8 mouse cellular contexts compared by ENCODE assay signal in the genomic region with DNA sequence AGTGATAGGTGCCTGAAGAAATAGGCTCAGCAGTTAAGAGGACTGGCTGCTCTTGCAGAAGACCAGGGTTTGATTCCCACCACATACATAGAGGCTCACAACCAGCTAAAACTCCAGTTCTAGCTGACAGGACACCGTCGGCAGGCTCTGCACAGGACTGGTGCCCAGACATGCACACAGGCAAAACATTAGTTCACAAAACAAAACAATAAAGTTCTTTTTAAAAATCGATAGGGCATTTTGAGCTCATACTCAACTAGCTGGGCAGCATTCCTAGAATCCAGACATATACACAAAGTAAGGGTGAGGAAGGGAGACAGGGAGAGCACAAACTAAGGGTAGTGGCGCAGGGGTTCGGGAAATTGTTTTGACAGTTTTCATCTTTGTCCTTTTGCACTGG. TPM values are rescaled to one million over a fixed set of nuclear protein-coding genes. Genes with fewer than 3 reads are reported as not detected.
DNase-seq lines count a peak whose midpoint lies in the region; ATAC-seq lines count a peak whose summit lies in the region.

No protein-coding gene starts in this region.

- peak overlapping the region; percentile 94 for H3K4me2 ChIP-seq in kidney, embryonic 16.5 days (replicated peaks; ENCODE audit: low read depth, low read length)
- H3K4me2 ChIP-seq in hindbrain, embryonic 14.5 days (replicated peaks) = peak overlapping the region; percentile 81
- peak overlapping the region; percentile 97 for H3K4me2 ChIP-seq in midbrain, embryonic 12.5 days (replicated peaks)

- no peak for DNase-seq in kidney, adult 11 months
- no peak for DNase-seq in embryonic facial prominence, embryonic 10.5 days (ENCODE audit: low spot score)
- DNase-seq in hindbrain, embryonic 14.5 days (ENCODE audit: low spot score) = no peak
- DNase-seq in layer of hippocampus, adult 18-20 months (ENCODE audit: low spot score in 2 of 2) = no peak
- DNase-seq in embryo, embryonic 11 days = no peak
- DNase-seq in left cerebral cortex, adult 8-10 months (ENCODE audit: low spot score in 2 of 2) = no peak

- no peaks in the 10 kb centered on the region for H3K36me3 ChIP-seq in kidney, embryonic 16.5 days (ENCODE audit: insufficient read depth, low read length)
- no peaks in the 10 kb centered on the region for H3K36me3 ChIP-seq in embryonic facial prominence, embryonic 10.5 days (replicated peaks)
- no peaks in the 10 kb centered on the region for H3K36me3 ChIP-seq in hindbrain, embryonic 14.5 days (replicated peaks; ENCODE audit: control insufficient read depth, insufficient read depth)
- H3K36me3 ChIP-seq in midbrain, embryonic 12.5 days = no peaks in the 10 kb centered on the region

- peak overlapping the region; percentile 85 for H3K9ac ChIP-seq in kidney, embryonic 16.5 days (replicated peaks; ENCODE audit: low read length)
- peak overlapping the region; percentile 55; the same call in 1 of the 2 replicates for H3K9ac ChIP-seq in hindbrain, embryonic 14.5 days
- H3K9ac ChIP-seq in midbrain, embryonic 12.5 days (replicated peaks) = 0 out of 2 replicates have a peak overlapping the region, but pooled peaks have one; percentile 11

- H3K4me1 ChIP-seq in kidney, embryonic 16.5 days (ENCODE audit: insufficient read depth, low read length) = peaks cover 26% of the 10 kb centered on the region
- peaks cover 25% of the 10 kb centered on the region for H3K4me1 ChIP-seq in embryonic facial prominence, embryonic 10.5 days
- peaks cover 34% of the 10 kb centered on the region for H3K4me1 ChIP-seq in hindbrain, embryonic 14.5 days (replicated peaks; ENCODE audit: control insufficient read depth, insufficient read depth, low read length)
- H3K4me1 ChIP-seq in midbrain, embryonic 12.5 days = peaks cover 29% of the 10 kb centered on the region

- peak overlapping the region; percentile 99 for H3K27ac ChIP-seq in kidney, embryonic 16.5 days (ENCODE audit: low read length)
- peak overlapping the region; percentile 92 for H3K27ac ChIP-seq in embryonic facial prominence, embryonic 10.5 days (replicated peaks)
- peak overlapping the region; percentile 93; the same call in 1 of the 2 replicates for H3K27ac ChIP-seq in hindbrain, embryonic 14.5 days
- H3K27ac ChIP-seq in midbrain, embryonic 12.5 days (replicated peaks) = no peak overlapping the region; the same call in 1 of the 2 replicates

- H3K4me3 ChIP-seq in kidney, embryonic 16.5 days (ENCODE audit: low read length) = peak overlapping the region; percentile 96
- peak overlapping the region; percentile 78 for H3K4me3 ChIP-seq in embryonic facial prominence, embryonic 10.5 days
- H3K4me3 ChIP-seq in hindbrain, embryonic 14.5 days (replicated peaks; ENCODE audit: low read length) = peak overlapping the region; percentile 72
- peak overlapping the region; percentile 93; the same call in 1 of the 2 replicates for H3K4me3 ChIP-seq in midbrain, embryonic 12.5 days

- ATAC-seq in kidney, embryonic 16.5 days (ENCODE audit: low FRiP score, low TSS enrichment) = no peak
- no peak for ATAC-seq in hindbrain, embryonic 14.5 days (ENCODE audit: low FRiP score)
- ATAC-seq in midbrain, embryonic 12.5 days (ENCODE audit: low FRiP score, low read depth) = no peak

- no peaks in the 10 kb centered on the region for H3K27me3 ChIP-seq in kidney, embryonic 16.5 days (ENCODE audit: insufficient read depth, low read length)
- no peaks in the 10 kb centered on the region for H3K27me3 ChIP-seq in embryonic facial prominence, embryonic 10.5 days (replicated peaks; ENCODE audit: low read depth, poor library complexity, severe bottlenecking)
- H3K27me3 ChIP-seq in hindbrain, embryonic 14.5 days (ENCODE audit: control insufficient read depth, insufficient read depth, low read length) = no peaks in the 10 kb centered on the region
- no peaks in the 10 kb centered on the region for H3K27me3 ChIP-seq in midbrain, embryonic 12.5 days

- H3K9me3 ChIP-seq in kidney, embryonic 16.5 days (ENCODE audit: low read length) = no peaks in the 10 kb centered on the region
- H3K9me3 ChIP-seq in embryonic facial prominence, embryonic 10.5 days = no peaks in the 10 kb centered on the region
- no peaks in the 10 kb centered on the region for H3K9me3 ChIP-seq in hindbrain, embryonic 14.5 days (ENCODE audit: control insufficient read depth, low read length)
- no peaks in the 10 kb centered on the region for H3K9me3 ChIP-seq in midbrain, embryonic 12.5 days

- 53% methylated on average over 5 of the region's 5 CpGs for WGBS in kidney, embryonic 16.5 days
- WGBS in embryonic facial prominence, embryonic 10.5 days = 62% methylated on average over 5 of the region's 5 CpGs
- 66% methylated on average over 5 of the region's 5 CpGs for WGBS in hindbrain, embryonic 14.5 days
- 67% methylated on average over 5 of the region's 5 CpGs for WGBS in midbrain, embryonic 12.5 days

RNA-seq across cellular contexts. Expression of a gene that starts 1.4 kb away (rescaled TPM):
- polyA plus RNA-seq in kidney, embryonic 16.5 days (2015; fragmentation: Nextera tagmentation; extraction: Ambion mirVana) = 29.7 and 38.4 TPM in 2 replicates
- 35.5 and 39.4 TPM in 2 replicates for polyA plus RNA-seq in embryonic facial prominence, embryonic 10.5 days (2016; fragmentation: Nextera tagmentation; extraction: Ambion mirVana)
- polyA plus RNA-seq in hindbrain, embryonic 14.5 days (2014; fragmentation: Nextera tagmentation; extraction: Ambion mirVana) = 120 and 121 TPM in 2 replicates
- polyA plus RNA-seq in midbrain, embryonic 12.5 days (2016; fragmentation: Nextera tagmentation; extraction: Ambion mirVana) = 134 and 147 TPM in 2 replicates
- 100 to 1,000 TPM; 212 to 219 TPM for total RNA-seq in layer of hippocampus, adult 18-20 months (2021)
- 100 to 1,000 TPM; 247 to 289 (median 277) TPM for total RNA-seq in left cerebral cortex, adult 8-10 months (2022)

RNA-seq across cellular contexts. Expression of a gene that starts 26.2 kb away (rescaled TPM):
- polyA plus RNA-seq in kidney, embryonic 16.5 days (2015; fragmentation: Nextera tagmentation; extraction: Ambion mirVana) = 162 and 174 TPM in 2 replicates
- polyA plus RNA-seq in embryonic facial prominence, embryonic 10.5 days (2016; fragmentation: Nextera tagmentation; extraction: Ambion mirVana) = 352 and 375 TPM in 2 replicates
- 359 and 412 TPM in 2 replicates for polyA plus RNA-seq in hindbrain, embryonic 14.5 days (2014; fragmentation: Nextera tagmentation; extraction: Ambion mirVana)
- 217 and 227 TPM in 2 replicates for polyA plus RNA-seq in midbrain, embryonic 12.5 days (2016; fragmentation: Nextera tagmentation; extraction: Ambion mirVana)
- 10 to 100 TPM; 65.8 to 73.3 TPM for total RNA-seq in layer of hippocampus, adult 18-20 months (2021)
- total RNA-seq in left cerebral cortex, adult 8-10 months (2022) = 100 to 1,000 TPM in 1 of 4 experiments, 10 to 100 TPM in 3; 87.0 to 108 (median 92.1) TPM

RNA-seq across cellular contexts. Expression of a gene that starts 26.4 kb away (rescaled TPM):
- 404 and 448 TPM in 2 replicates for polyA plus RNA-seq in kidney, embryonic 16.5 days (2015; fragmentation: Nextera tagmentation; extraction: Ambion mirVana)
- polyA plus RNA-seq in embryonic facial prominence, embryonic 10.5 days (2016; fragmentation: Nextera tagmentation; extraction: Ambion mirVana) = 532 and 553 TPM in 2 replicates
- 319 and 350 TPM in 2 replicates for polyA plus RNA-seq in hindbrain, embryonic 14.5 days (2014; fragmentation: Nextera tagmentation; extraction: Ambion mirVana)
- polyA plus RNA-seq in midbrain, embryonic 12.5 days (2016; fragmentation: Nextera tagmentation; extraction: Ambion mirVana) = 340 and 352 TPM in 2 replicates
- 100 to 1,000 TPM; 108 to 113 TPM for total RNA-seq in layer of hippocampus, adult 18-20 months (2021)
- total RNA-seq in left cerebral cortex, adult 8-10 months (2022) = 100 to 1,000 TPM in 3 of 4 experiments, 10 to 100 TPM in 1; 98.4 to 117 (median 112) TPM

RNA-seq across cellular contexts. Expression of a gene that starts 38.5 kb away (rescaled TPM):
- polyA plus RNA-seq in kidney, embryonic 16.5 days (2015; fragmentation: Nextera tagmentation; extraction: Ambion mirVana) = 234 and 281 TPM in 2 replicates
- 138 and 157 TPM in 2 replicates for polyA plus RNA-seq in embryonic facial prominence, embryonic 10.5 days (2016; fragmentation: Nextera tagmentation; extraction: Ambion mirVana)
- polyA plus RNA-seq in hindbrain, embryonic 14.5 days (2014; fragmentation: Nextera tagmentation; extraction: Ambion mirVana) = 96.8 and 107 TPM in 2 replicates
- 106 and 110 TPM in 2 replicates for polyA plus RNA-seq in midbrain, embryonic 12.5 days (2016; fragmentation: Nextera tagmentation; extraction: Ambion mirVana)
- 10 to 100 TPM; 76.6 to 90.3 TPM for total RNA-seq in layer of hippocampus, adult 18-20 months (2021)
- total RNA-seq in left cerebral cortex, adult 8-10 months (2022) = 10 to 100 TPM; 67.9 to 99.0 (median 86.3) TPM

Comparison
In these comparisons a context has a peak if more than half of its experiments do, and no peak if none do; other contexts are left out.
1. H3K9ac ChIP-seq: peak in every context shown above with its lines; median percentile 85 in kidney, embryonic 16.5 days; 55 in hindbrain, embryonic 14.5 days; 11 in midbrain, embryonic 12.5 days.